Mouse (Mus musculus) hindlimb bud, embryonic 11.5 days (tissue): ENCODE measurements around the gene Angptl8.

Experiments
- DNase-seq: peaks from one replicate; pipeline ENCODE4 v3.0.0-alpha.2; 2012; ENCODE audit warnings: low read depth, low spot score; ENCODE audit errors: extremely low spot score

The Angptl8 gene

GRCm38 (mm10) chr9:21811170-21811569 lies 24.1 kb upstream of the Angptl8 start:
- no peak for DNase-seq

- DNase-seq: no peak
These were observed 18.5 kb upstream of the Angptl8 start for GRCm38 (mm10) chr9:21816716-21817305.

GRCm38 (mm10) chr9:21818125-21818524 lies 17.2 kb upstream of the Angptl8 start:
- no peak for DNase-seq

GRCm38 (mm10) chr9:21818561-21818960 lies 16.7 kb upstream of the Angptl8 start:
- DNase-seq: no peak

GRCm38 (mm10) chr9:21819181-21819729 lies 16.1 kb upstream of the Angptl8 start:
- DNase-seq: no peak

GRCm38 (mm10) chr9:21820183-21820582 lies 15.1 kb upstream of the Angptl8 start:
- no peak for DNase-seq

GRCm38 (mm10) chr9:21822686-21823085 lies 12.6 kb upstream of the Angptl8 start:
- DNase-seq: no peak

- DNase-seq: no peak
These were observed 11.4 kb upstream of the Angptl8 start for GRCm38 (mm10) chr9:21823957-21824356.

GRCm38 (mm10) chr9:21824366-21824765 lies 10.9 kb upstream of the Angptl8 start:
- DNase-seq: no peak

GRCm38 (mm10) chr9:21829834-21830460 lies 5.4 kb upstream of the Angptl8 start:
- DNase-seq: no peak

GRCm38 (mm10) chr9:21830461-21830850 lies 4.9 kb upstream of the Angptl8 start:
- no peak for DNase-seq

- no peak for DNase-seq
These were observed 4.4 kb upstream of the Angptl8 start for GRCm38 (mm10) chr9:21830936-21831335.

GRCm38 (mm10) chr9:21831558-21832240 lies 3.6 kb upstream of the Angptl8 start:
- no peak for DNase-seq

GRCm38 (mm10) chr9:21837690-21838089 lies 2.4 kb downstream of the Angptl8 start:
- no peak for DNase-seq

- no peak for DNase-seq
These were observed 4.9 kb downstream of the Angptl8 start for GRCm38 (mm10) chr9:21840115-21840787.

GRCm38 (mm10) chr9:21841340-21841739 lies 6.0 kb downstream of the Angptl8 start:
- no peak for DNase-seq

GRCm38 (mm10) chr9:21842391-21842790 lies 7.1 kb downstream of the Angptl8 start:
- DNase-seq: no peak

- no peak for DNase-seq
These were observed 7.8 kb downstream of the Angptl8 start for GRCm38 (mm10) chr9:21843086-21843485.

- no peak for DNase-seq
These were observed 10.2 kb downstream of the Angptl8 start for GRCm38 (mm10) chr9:21845381-21846080.

GRCm38 (mm10) chr9:21846755-21847341 lies 11.5 kb downstream of the Angptl8 start:
- DNase-seq: no peak
